Mouse (Mus musculus) natural killer cell, adult 2 months (primary cell): ENCODE results near the gene Mrnip.

Experiments
- DNase-seq, 2 experiments: peaks; one replicate each; pipeline ENCODE4 v3.0.0; 2022; ENCODE audit warnings: low spot score in 2 of 2

Gene Mrnip

DNA sequence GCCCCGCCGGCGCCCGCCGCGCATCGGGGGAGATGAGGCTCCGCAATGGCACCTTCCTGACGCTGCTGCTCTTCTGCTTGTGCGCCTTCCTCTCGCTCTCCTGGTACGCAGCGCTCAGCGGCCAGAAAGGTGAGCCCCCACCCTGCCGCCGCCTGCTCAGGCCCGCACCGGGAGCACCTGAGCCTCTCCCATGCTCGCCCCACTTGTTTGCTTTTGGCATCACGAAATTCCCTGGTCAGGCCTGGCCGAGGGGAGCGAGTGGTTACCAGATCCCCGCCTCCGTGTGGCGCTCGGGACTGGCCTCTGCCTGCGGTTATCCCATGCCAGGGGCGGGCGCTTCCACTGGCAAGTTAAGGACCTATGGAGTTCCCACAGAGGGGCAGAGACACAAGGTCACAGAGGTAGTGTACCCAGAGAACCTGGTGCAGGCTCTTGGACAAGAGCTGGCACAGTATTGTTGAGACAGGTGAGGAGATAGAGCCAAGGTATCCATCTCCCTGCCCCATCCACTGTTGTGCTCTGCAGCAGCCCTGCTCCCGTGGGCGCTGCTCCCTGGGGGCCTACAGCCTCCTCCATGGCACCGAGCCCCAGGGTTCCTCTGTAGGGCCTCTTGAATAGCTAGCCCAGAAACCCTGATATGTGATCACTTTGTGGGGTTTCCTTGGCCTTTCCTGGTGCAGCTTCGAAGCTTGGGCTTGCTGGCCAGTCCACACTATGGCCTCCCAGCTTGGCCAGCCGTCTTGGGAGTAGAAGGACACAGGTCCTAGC is 51.6 kb downstream of the Mrnip start:
- no peak for DNase-seq

DNA sequence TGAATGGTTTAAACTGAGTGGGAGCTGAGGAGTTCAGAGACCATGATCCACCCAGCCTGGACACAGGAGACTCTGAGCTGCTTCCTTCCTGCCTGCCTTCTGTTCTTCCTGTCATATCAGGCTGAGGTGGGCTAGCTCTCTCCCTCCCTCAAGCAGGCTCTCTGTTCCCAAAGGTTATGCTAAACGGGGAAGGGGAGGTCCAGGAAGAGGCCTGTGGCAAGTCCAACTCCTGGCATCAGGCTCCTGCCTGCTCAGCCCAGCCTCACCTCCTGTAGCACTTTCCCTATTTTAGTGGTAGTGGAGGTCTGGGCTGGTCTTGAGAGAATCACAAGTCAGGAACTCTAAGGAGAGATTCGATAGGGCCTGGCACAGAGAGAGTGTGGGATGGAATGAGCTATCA is 52.2 kb downstream of the Mrnip start:
- no peak for DNase-seq

DNA sequence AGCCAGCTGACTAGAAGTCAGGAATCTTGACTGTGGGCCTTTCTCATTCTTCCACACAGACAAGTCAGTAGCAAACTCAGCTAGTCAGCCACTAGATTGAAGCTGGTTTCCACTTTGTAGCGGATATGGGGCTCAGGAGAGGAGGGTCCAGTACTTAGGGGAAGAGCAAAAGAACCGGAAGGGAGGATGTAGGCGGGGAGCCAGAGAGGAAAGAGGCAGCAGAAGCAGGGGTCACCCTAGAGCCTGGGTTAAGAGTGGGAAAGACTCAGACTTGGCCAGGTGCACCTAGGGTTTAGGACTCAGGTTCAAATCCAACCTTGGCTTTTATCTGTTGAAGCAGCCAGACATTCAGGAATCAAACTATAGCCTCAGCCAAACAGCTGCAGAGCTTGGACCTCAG is 53.0 kb downstream of the Mrnip start:
- DNase-seq = no peak

DNA sequence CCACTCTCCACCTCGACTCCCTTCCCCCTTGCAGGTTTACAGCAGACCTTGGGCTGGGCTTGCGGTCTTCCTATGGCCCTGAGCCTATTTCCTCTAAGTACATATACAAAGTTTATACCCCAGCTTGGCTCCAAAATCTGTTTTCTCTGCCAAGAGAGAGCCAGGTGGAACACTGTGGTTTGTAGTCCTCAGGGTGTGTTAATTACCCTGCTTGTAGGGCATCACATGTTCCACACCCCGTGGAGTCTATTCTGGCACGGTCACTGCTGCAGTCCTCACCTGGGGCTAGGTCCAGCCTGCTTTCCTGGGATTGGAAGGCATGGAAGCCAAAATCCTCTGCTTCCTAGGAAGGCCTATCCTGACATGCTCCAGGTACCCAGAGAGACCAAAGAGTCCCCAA is 53.5 kb downstream of the Mrnip start:
- no peak for DNase-seq

DNA sequence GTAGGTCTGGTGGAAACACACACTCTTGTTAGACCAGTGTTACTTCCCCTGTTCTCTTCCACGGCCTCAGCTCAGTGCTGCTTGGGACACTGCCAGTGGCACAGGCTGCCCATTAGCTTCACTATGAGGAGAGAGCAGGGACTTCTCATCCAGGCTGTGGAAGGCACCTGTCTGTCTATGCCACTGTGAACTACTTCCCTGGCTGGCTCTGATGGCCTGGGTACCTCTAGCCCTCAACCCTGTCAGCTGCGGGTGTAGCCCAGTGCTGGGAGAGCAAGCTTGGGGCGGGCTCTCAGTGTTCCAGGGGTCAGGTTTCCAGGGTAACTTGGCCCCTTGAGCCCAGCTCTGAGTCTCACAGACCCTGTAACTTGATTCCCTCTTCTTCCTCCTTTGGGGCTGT is 54.5 kb downstream of the Mrnip start:
- DNase-seq = no peak

DNA sequence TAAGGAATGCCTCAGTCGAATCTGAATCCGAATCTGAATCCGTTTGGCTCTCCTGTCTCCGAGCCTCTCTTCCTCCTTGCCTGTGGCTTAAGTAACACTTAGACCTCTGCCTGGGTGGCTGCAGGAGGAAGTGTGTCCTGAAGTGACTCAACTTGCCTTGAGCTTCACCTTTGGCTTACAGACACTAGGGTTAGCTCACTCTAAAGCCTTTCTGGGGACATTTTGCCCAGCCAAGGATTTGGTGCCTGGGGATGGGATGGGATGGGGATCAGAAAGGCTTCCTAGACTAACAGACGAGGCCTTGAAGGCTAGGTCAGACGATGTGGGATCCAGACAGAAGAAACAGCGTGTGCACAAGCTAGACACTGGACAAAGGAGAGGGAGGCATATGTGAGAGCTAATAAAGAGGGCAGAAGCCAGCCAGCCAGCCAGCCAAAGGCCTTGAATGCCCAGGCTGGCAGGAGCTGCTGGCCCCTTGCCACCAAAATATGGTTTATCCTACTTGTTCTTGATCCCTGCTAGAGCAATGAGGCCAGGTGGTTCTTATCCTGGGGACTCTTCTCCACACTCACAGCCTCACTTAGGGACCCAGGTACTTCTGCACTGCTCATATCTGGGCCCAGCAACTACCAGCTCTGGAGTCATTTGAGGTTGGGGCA is 55.1 kb downstream of the Mrnip start:
- DNase-seq = no peak

DNA sequence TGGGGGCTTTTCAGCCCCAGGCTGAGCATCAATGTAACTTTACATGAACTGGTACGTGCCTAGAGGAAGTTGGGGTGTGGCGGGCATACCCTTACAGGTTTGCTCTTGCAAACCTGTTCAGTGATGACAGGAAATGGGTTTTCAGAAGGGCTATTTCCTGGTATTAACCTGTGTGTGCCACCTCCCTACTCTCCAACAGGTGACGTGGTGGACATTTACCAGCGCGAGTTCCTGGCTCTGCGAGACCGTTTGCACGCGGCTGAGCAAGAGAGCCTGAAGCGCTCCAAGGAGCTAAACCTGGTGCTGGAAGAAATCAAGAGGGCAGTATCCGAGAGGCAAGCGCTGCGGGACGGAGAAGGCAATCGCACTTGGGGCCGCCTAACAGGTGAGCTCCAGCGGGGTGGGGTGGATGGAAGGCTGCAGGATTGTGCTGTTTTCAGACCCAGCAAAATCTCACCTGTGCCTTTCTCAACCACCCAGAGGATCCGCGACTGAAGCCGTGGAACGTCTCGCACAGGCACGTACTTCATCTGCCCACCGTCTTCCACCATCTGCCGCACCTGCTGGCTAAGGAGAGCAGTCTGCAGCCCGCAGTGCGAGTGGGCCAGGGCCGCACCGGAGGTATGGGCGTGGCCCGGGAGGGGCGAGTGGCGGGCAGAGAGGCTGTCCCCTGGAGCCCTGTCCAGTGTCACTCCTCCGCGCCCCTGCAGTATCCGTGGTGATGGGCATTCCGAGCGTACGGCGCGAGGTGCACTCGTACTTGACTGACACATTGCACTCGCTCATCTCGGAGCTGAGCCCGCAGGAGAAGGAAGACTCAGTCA is 56.4 kb downstream of the Mrnip start:
- no peak for DNase-seq

DNA sequence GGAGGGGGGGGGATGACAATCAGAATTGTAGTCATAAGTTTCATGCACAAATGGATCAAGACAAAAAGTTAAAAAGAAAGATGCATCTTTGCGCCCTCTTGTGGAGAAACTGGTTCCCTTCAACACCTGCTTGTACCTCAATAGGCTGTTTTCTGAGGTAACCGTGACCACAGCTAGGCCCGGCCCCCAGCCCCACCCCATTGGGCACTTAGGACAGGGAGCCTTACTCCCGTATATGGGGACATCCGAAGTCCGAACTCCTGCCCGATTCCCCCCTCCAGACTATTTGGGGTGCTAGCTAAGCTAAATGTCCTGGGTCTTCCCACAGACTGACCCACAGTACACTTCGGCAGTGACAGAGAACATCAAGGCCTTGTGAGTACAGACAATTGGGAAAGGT is 57.2 kb downstream of the Mrnip start:
- peak; percentile 76 to 80 for DNase-seq

DNA sequence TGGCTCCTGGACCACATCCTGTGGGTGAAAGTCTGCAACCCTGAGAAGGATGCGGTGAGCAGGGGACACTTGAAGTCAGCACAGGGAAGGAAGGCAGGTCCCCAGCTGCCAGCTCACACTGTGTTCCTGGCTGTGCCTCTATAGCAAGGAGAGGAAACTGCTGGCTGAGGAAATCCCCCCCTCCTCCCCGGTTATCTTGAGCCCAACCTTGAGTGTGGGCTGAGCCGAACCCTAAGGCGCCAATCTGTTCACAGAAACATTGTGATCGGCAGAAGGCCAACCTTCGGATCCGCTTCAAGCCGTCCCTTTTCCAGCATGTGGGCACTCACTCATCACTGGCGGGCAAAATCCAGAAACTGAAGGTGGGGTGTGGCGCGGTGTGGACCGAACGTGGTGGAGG is 58.8 kb downstream of the Mrnip start:
- no peak for DNase-seq

DNA sequence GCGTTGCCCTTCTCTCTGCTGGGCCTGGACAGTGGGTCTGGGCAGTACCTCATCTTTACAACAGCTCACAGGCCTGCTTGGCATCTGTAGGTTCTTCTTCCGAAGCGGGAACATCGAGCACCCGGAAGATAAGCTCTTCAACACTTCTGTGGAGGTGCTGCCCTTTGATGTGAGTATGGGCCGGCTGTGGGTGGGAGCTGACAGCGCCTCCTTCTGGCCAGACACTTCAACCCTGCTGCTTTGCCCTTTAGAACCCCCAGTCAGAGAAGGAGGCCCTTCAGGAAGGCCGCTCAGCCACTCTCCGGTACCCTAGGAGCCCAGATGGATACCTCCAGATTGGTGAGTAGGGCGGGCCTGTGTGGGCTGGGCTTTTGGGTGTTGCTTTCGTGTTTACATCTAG is 59.7 kb downstream of the Mrnip start:
- DNase-seq = no peak

DNA sequence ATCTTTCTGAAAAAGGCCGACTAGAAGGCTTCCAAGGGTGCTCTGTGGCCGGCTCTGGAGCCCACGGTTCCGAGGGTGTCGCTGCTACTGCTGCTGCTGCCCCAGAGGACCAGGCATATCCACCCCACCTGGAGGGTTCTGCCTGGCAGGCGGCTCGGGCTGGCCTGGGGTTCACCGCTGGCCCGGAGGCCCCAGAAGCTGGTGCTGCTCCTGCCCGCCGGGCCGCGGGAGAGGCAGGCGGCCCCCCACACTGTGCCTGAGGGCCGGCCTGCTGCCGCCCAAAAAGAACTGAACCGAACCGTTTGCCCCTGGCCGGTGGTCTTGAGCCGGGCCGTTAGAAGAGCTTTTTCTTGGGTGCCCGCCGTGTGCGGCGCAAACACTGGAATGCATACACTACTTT is 60.4 kb downstream of the Mrnip start:
- no peak for DNase-seq

DNA sequence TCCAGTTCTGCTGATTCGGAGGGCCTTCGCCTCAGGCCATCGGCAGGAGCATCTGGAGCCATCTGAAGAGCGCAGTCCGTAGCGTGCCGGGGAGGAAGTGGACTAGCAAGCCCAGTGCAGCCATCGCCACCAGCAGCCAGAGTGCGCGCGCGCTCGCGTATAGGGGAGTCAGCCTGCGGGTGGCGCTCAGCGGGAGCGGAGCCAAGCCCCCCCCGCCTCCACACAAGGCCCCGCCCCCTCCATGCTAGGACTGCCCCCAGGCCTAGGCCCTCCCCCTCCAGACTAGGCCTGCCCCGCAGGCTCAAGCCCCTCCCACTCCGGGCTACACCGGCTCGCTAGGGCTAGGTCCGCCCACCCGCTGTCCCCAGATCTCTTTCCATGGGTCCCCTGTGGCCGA is 62.3 kb downstream of the Mrnip start:
- DNase-seq = peak; percentile 88 to 92

DNA sequence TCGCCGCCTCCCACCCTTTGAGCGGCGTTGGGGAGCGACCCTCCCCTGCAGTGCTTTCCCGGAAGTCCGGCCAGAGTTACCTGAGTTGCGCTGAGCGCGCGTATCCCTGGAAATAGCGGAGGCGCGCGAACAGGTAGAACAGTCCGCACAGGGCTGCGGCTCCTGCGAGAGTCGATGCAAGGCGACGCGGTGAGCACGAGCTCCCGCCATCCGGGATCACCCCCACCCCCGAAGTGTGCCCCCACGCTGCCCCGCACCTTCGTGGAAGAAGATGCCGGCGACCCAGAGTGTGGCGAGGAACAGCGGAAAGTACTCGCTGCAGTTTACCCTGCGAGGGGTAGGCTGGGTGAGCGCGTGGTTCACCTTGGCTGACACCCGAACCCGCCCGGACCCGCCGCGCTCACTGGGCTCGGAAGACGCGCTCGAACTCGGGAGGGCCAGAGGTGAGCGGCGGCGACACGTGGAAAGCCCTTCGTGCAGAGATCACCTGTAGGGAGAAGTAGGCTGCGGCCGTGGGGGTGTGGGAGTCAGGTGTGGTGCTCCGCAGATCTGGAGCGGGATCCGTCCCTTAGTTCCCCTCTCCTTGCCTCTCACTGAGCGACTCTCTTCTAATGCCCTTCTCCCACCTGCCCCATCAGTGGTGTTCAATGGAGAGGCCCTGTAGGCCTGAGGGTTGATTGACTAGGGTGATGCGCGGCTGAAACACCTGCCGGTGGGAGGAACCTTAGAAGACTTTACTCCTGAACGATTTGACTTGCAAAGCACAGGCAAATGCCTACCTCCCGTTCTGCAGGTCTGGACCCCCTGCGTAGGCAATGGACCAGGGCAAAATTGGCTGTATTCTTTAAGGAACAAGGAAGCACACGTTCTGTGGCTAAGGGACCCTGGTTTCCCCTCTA is 62.9 kb downstream of the Mrnip start:
- DNase-seq = peak in 1 of 2 experiments; percentile 33

DNA sequence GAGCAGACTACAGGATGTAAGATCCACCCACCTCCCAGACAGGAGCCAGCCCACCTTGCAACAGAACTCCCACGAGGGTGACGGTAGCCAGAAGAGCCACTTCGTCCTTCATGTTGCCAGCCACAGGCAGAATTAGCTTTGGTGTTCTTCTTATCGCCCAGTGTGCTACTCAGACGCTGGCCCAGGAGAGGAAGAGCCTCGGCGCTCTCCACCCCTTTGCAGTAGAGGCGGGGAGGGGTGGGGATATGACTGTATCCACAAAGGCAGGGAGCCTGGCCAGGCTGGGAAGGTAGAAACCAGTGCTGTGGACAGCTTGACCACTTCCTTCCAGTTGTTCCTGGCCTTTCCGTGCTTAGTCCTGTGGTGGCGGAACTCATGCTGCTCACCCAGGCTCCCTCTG is 64.1 kb downstream of the Mrnip start, which contains the start of gene Ltc4s:
Ltc4s (minus strand) TSS at position 293 of the 400 bp plus-strand sequence.
- DNase-seq = no peak

DNA sequence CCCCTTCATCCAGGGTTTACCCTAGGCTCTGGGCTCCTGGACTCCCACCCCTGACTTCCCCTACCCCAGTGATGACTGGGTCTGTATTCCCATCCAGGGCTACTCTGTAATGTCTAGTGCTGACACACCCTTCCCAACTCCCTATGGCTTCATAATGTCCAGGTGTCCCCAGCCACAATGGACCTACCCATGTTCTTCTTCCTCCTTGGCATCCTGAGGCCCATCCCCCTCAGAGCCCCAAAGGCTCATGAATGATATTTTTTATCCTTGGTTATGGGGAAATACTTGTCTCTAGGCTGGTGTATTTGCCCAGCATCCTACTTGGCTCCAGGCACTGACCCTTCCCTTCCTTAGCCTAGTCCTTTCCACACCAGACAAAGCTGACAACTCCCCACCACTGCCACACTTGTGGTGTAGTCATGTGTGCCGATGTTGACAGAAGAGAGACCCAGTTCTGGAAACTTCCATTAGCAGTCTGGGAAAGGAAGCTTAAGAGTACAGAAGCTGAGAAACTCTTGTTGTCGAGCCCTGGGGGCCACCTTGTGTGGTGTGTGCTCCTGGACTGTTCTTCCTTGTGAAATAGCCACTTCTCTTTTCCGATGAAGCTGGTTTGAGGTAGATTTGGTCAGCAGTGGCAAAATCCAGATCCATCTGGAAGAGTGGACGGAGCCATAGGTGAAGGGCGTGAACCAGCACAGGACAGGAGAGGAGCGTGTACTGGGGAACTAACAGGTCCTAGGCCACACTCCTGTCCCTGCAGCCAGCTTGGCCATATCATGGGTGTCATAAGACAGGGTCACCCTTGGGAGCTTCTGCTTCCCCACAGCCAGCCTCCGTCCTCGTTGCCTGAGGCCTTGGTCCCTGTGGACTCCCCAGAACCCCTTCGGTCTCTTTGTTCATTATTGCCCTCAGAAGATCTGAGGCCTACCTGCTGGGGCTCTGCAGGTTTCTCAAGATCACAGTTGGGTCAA is 64.9 kb downstream of the Mrnip start:
- no peak for DNase-seq

DNA sequence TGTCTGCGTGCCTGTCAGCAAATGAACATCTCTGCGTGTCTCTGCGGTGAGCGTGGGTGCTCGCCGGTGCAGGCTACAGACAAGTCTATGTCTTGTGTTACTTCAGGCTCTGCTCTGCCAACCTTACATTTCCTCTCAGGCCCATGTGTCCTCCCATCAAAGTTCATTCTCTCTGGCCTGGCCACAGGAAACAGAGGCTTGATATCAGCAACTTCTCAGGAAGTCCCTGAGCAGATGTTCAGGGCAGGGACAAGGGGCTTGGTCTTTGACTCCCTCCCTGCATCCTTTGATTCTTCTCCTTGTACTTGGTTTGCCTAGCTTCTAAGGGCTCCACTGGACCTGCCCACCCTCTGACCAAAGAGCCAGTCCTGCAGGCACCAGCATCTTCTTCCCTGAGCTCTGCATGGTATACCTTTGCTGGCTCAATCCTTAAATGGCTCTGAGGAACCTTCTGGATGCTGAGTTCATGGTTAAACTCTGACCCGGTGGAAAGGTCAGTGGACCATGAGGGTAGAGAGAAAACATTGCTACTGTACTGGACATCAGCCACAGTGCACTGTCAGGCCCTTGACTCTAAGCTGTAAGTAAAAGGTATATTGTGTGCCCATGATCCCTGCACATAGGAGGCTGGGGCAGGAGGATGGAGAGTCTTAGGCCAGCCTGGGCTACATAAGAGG is 66.1 kb downstream of the Mrnip start:
- DNase-seq = no peak

DNA sequence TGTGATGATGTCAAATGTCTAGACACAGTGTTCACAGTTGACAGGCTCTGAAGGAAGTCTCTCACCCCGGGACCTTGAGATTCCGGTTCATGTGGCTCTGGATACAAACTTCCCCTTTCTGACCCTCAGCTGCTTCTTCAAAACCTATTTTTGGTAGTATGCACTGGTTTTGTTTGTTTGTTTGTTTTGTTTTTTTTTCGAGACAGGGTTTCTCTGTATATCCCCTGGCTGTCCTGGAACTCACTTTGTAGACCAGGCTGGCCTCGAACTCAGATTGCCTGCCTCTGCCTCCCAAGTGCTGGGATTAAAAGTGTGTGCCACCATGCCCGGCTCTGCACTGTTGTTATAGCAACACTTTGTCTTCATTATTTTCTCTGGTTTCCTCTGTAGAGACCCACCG is 69.7 kb downstream of the Mrnip start:
- DNase-seq = peak in 1 of 2 experiments; percentile 60

DNA sequence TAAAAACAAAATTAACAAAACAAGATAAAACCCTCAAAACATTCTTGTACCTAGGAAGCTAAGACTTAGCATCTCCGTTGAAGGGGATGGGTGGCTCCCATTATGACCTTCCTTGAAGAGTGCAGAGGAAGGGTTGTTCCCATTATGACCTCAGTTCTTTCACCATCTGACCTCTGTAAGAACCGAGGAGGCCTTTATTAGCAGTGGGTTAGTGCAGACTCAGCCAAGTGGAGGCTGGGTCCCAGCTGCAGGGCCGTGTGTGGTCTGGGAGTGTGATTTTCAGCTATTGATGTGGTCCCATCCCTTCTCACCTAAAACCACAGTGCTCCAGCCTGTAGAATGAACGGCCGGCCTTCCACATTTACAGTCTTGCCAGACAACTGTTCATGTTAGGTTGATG is 71.0 kb downstream of the Mrnip start:
- DNase-seq = no peak

DNA sequence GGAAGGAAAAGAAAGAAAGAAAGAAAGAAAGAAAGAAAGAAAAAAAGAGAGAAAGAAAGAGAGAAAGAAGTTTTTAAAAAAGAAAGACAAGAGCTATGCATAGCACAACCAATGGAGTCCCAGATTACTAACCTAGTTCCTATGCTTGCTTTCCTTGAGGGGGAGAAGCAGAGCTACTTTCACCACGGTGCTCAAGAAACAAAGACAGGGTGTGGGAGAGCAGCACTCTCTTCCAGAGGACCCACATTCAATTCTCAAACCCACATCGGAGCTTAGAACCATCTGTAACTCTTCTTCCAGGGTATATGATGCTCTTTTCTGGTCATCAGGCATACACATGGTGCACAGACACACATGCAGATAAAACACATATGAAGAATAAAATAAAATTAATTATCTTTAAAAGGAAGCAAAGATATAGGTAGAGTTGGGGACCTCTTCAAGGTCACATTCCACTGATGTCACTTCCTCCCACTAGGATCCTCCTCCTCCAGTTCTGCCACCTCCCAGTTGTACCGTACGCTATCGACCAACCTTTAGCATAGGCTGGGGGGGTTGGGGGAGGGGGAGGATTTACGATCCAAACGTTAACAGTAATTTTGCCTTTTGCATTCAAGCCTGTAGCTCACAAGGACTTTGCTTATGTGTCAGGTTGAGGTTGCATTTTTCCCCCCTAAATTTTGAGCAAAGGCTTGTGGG is 74.4 kb downstream of the Mrnip start:
- no peak for DNase-seq
